Mouse (Mus musculus) embryonic facial prominence, embryonic 10.5 days (tissue): Measurements from ENCODE around the gene Selenon. TPM values are rescaled to one million over a fixed set of nuclear protein-coding genes. Genes with fewer than 3 reads are reported as not detected.

Experiments used
- DNase-seq: peaks from one replicate; pipeline ENCODE4 v3.0.0-alpha.2; 2017; ENCODE audit warnings: low spot score
- H3K27ac ChIP-seq: fragments of 300-500 bp; sonication (generic); replicated peaks from 2 replicates; pipeline ENCODE4 v1.5.1; 2016; ENCODE audit warnings: mild to moderate bottlenecking
- H3K27me3 ChIP-seq: fragments of 300-500 bp; sonication (generic); replicated peaks from 2 replicates; pipeline ENCODE4 v1.6.1; 2016; ENCODE audit warnings: low read depth, mild to moderate bottlenecking; ENCODE audit not compliant: poor library complexity, severe bottlenecking
- H3K36me3 ChIP-seq: fragments of 300-500 bp; sonication (generic); replicated peaks from 2 replicates; pipeline ENCODE4 v1.6.1; 2016; ENCODE audit warnings: mild to moderate bottlenecking, moderate library complexity
- H3K4me1 ChIP-seq: fragments of 300-500 bp; sonication (generic); 2 replicates; pipeline ENCODE4 v1.6.1; 2016
- H3K4me3 ChIP-seq: fragments of 300-500 bp; sonication (generic); 2 replicates; pipeline ENCODE4 v1.5.1; 2016; ENCODE audit warnings: mild to moderate bottlenecking, moderate library complexity
- H3K9me3 ChIP-seq: fragments of 300-500 bp; sonication (generic); 2 replicates; pipeline ENCODE4 v1.6.1; 2016; ENCODE audit warnings: mild to moderate bottlenecking
- WGBS: fragments of 180-500 bp; shearing (Covaris S2); methylation state at CpG from one replicate; pipeline ENCODE4 v1.1.7; 2016; 5-methylcytosine and 5-hydroxymethylcytosine counted together
- polyA plus RNA-seq: library from polyadenylated mRNA; unstranded; fragments of >200 nt; fragmentation: Nextera tagmentation; extraction: Ambion mirVana; gene quantifications from 2 replicates; pipeline ENCODE4 v1.2.1, GENCODE M21; 2016

The Selenon gene
- 9.5 and 9.7 TPM in 2 replicates for polyA plus RNA-seq

DNA sequence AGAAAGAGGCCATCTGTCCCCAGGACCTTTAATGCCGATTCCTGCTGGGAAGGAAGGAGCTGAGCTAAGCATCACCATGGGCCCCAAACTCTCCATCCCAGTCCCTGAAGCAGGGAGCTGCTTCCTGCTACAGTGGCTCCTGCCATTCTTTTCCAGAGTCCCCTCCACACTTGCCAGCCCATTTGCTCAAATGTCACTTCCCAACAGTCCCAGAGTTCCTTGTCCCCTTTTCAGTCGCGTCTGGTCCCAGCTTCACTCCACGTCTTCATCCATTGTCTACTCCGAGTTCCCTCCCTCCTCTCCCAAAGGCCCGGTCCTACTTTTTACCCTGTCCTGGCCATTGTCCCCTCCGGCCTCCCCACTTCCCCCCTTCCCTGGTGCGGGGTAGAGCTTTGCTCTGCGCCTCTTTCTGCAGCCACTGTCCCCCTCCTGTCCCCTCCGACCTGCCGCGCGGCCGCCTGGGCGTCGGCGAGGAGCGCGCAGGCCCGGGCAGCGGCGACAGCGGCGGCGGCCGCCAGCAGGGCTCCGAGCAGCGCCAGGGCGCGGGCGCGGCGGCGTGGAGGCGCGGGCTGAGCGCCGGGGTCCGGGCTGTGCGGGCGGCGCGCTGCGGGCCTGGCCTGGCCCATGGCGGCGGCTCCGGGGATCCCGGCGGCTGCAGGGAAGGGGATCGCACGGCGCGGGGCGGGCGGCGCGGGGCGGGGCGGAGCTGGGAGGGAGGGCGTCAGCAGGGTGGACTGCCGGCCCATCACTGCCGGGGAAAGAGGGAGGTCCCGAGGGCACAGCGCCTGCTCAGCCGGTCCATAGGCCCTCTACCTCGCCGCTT is at the start of gene Selenon:
Gene Selenon (minus strand): TSS at position 673 of the 823 bp plus-strand sequence.
- H3K36me3 ChIP-seq = peaks cover 44% of the 10 kb centered on the region
- DNase-seq = peak; percentile 87
- H3K27ac ChIP-seq = peak within 1 kb of the TSS; percentile 93
- no peaks in the 10 kb centered on the region for H3K27me3 ChIP-seq
- peaks cover 9% of the 10 kb centered on the region for H3K9me3 ChIP-seq
- H3K4me1 ChIP-seq = peaks cover 32% of the 10 kb centered on the region
- H3K4me3 ChIP-seq = peak within 1 kb of the TSS; percentile 78
- WGBS = under 1% methylated on average over 67 of the region's 67 CpGs

DNA sequence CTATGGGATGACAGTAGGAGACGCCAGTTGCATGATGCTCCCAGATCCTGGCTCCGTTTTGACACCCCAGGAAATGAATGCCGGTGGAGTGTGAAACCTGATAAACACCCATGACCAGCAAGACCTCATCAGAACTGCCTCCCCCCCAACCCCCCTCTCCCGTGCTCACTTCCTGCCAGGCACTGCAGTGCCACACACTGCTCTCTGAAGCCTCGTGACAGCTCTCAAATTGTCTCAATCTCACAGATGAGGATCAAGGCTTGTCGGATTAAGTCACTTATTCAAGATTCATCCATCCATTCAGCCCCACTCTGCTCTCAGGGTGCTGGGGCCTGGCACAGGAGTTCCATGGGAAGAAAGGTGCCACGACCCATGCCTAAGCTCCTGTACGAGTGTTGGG is 49.4 kb upstream of the Selenon start:
- H3K27me3 ChIP-seq = peaks cover 12% of the 10 kb centered on the region; the same call in 1 of the 2 replicates
- 39% methylated on average over 8 of the region's 8 CpGs for WGBS
- H3K4me3 ChIP-seq = no peak overlapping the region
- no peaks in the 10 kb centered on the region for H3K36me3 ChIP-seq
- no peak overlapping the region; the same call in 1 of the 2 replicates for H3K27ac ChIP-seq
- no peaks in the 10 kb centered on the region for H3K9me3 ChIP-seq
- DNase-seq = no peak
- H3K4me1 ChIP-seq = peaks cover 65% of the 10 kb centered on the region

GRCm38 (mm10) chr4:134600777-134601176 is 48.8 kb upstream of the Selenon start:
- 81% methylated on average over 7 of the region's 7 CpGs for WGBS
- Histone ChIP-seq H3K27me3 (peaks cover 9% of the 10 kb centered on the region; the same call in 1 of the 2 replicates), H3K9me3 (no peaks in the 10 kb centered on the region), H3K36me3 (no peaks in the 10 kb centered on the region), H3K27ac (no peak overlapping the region), H3K4me1 (peaks cover 65% of the 10 kb centered on the region), H3K4me3 (no peak overlapping the region)
- DNase-seq = no peak

DNA sequence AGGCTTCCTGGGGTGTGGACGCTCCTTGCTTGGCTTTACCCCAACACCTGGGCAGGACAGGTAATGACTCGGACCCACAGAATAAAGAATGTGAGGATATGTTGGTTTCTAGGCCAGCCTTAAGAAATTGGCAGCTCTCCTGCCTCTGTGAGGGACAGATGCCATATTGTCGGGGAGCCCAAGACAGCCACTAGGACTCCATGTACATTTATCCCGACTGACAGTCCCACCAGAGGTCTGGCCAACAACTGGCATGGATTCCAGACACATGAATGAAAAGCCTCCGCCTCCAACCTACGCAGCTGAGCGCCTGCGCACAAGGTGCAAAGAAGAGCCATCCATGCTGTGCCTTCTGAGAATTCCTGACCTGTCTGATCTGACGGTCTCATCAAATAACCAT is 48.1 kb upstream of the Selenon start:
- WGBS = 89% methylated on average over 9 of the region's 9 CpGs
- H3K9me3 ChIP-seq = no peaks in the 10 kb centered on the region
- no peak for DNase-seq
- peaks cover 65% of the 10 kb centered on the region for H3K4me1 ChIP-seq
- no peak overlapping the region for H3K4me3 ChIP-seq
- peaks cover 1% of the 10 kb centered on the region; the same call in 1 of the 2 replicates for H3K27me3 ChIP-seq
- H3K27ac ChIP-seq = no peak overlapping the region
- H3K36me3 ChIP-seq = no peaks in the 10 kb centered on the region

DNA sequence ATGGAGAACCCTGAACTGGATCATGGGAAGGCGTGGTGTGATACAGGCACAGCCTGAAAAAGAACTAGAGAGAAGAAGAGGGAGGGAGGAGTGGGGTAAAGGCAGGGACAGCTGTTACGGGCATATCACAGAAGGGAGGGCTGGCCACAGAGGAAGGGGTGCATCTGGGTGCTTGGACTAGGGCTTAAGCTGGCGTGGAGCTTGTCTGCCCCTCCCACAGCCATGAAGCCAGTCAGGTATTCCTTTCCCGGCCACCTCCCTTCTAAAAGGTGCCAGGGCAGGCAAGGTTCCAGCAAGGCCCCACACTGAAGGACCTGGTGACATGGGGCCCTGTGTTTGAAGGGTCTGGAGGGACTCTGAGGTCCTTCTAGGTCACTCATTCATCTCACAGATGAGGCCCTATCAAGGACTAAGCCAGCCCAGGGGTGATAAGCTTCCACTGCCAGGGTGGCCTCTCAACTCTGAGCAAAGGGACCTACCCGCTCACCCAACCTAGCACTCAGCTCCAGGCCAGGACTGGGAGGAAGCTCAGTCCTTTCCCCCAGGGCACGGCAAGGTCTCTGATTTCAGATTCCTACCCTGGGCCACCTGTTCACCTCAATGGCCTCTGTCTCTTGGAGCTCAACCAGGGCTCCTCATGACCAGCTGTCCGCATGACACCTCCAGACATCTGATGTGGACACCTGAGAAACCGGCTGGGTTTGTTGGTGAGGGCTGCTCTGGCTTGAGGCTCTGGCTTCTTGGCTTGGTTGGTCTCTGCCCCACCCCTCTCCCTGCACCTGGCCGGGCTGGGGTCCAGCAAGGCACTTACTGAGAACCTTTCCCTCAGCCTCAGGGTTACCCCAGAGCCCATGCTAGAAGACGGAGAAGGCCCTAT is 45.1 kb upstream of the Selenon start:
- Histone ChIP-seq H3K27ac (peak overlapping the region; percentile 37; the same call in 1 of the 2 replicates), H3K9me3 (no peaks in the 10 kb centered on the region), H3K27me3 (no peaks in the 10 kb centered on the region), H3K36me3 (no peaks in the 10 kb centered on the region), H3K4me3 (no peak overlapping the region), H3K4me1 (peaks cover 39% of the 10 kb centered on the region)
- 81% methylated on average over 10 of the region's 10 CpGs for WGBS
- DNase-seq = no peak

GRCm38 (mm10) chr4:134594731-134595439 is 42.9 kb upstream of the Selenon start:
- 92% methylated on average over 10 of the region's 10 CpGs for WGBS
- Histone ChIP-seq H3K27ac (no peak overlapping the region), H3K4me3 (no peak overlapping the region), H3K4me1 (peaks cover 33% of the 10 kb centered on the region), H3K36me3 (no peaks in the 10 kb centered on the region), H3K9me3 (no peaks in the 10 kb centered on the region), H3K27me3 (no peaks in the 10 kb centered on the region)
- DNase-seq = no peak

GRCm38 (mm10) chr4:134592442-134592841 is 40.5 kb upstream of the Selenon start:
- no peak for DNase-seq
- H3K4me3 ChIP-seq = no peak overlapping the region
- H3K27ac ChIP-seq = 0 out of 2 replicates have a peak overlapping the region, but pooled peaks have one; percentile 19
- no peaks in the 10 kb centered on the region for H3K9me3 ChIP-seq
- 75% methylated on average over 4 of the region's 4 CpGs for WGBS
- no peaks in the 10 kb centered on the region for H3K27me3 ChIP-seq
- no peaks in the 10 kb centered on the region for H3K36me3 ChIP-seq
- H3K4me1 ChIP-seq = peaks cover 29% of the 10 kb centered on the region

DNA sequence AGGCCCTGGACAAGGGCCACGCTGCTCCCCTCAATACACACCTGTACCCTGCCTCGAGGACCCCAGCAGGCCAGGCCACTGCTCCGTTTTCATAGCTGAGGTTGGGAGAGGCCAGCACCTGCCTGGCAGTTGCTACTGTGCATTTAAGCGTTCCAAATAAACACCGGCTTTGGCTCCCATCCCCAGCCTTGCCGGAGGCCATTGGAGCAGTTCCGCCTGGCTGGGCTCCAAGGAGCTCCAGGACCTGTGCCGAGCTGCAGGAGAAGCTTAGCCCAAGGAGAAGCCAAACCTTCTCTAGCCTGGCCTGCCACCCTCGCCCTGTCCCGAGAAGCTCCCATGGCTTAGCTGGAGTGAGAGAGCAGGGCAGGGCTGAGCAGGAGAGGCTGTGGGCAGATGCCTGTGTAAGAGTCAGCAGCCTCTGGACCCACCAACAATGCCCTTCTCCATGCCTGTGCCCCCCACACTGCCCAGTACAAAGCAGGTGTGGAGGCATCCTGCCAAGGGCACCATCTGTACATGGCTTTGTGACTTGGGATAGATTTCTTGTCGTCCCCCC is 39.6 kb upstream of the Selenon start:
- Histone ChIP-seq H3K9me3 (no peaks in the 10 kb centered on the region), H3K4me3 (no peak overlapping the region), H3K27ac (0 out of 2 replicates have a peak overlapping the region, but pooled peaks have one; percentile 21), H3K4me1 (peaks cover 22% of the 10 kb centered on the region), H3K27me3 (no peaks in the 10 kb centered on the region), H3K36me3 (no peaks in the 10 kb centered on the region)
- WGBS = 56% methylated on average over 11 of the region's 11 CpGs
- no peak for DNase-seq

DNA sequence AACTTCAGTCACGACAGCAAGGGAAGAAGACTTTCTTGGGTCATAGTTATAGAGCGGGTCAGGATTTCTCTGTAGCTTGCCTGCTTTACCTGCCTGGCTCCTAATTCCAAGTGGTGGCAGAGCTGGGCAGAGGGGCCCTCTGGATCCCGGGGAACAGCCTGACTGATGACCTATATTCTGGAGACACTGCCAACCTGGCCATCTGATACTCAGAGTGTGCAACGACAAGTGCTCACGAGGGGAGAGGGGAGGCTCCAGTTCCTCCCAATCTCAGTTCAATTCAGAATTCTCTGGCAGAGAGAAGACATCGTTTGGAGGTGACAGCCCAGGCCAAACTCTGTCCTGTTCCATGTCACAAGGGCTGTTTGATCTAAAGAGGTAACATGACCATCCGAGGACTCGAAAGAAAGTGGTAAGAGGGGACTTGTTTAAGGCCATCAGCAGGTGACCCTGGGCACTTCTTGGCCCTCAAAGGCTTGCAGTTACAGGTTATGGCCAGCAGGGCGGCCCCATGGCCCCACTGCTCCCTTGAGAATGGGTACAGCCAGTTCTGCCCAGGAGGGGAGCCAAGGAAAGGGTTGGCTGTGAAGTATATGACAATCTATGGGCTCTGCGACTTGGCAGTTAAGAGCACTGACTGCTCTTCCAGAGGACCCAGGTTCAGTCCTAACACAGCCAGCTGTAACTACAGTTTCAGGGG is 38.4 kb upstream of the Selenon start:
- 83% methylated on average over 10 of the region's 10 CpGs for WGBS
- no peak overlapping the region for H3K27ac ChIP-seq

DNA sequence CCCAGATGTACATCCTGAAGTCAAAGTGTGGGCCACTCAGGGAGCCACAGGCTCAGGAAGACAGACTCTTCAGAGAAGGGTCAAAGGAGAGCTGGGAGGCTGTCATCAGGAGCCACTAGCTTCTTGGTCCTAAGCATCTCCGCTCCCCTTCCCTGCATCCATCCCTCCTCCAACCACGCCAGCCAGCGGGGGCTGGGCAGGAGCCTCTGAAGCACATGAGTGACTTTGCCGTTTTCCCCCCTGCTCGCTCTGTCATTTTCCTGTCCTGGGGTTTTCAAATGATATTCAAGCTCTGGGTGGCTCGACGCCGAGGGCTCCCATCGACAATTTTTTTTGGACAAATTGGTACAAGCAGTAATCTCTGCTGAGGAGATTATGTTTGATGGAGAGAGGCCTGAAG is 37.8 kb upstream of the Selenon start:
- WGBS = 73% methylated on average over 9 of the region's 9 CpGs

More for the DNA sequence above, 38.4 kb upstream of the Selenon start:
- H3K27me3 ChIP-seq = no peaks in the 10 kb centered on the region
- H3K4me1 ChIP-seq = peaks cover 21% of the 10 kb centered on the region
- DNase-seq = no peak
- no peak overlapping the region for H3K4me3 ChIP-seq
- no peaks in the 10 kb centered on the region for H3K9me3 ChIP-seq
- no peaks in the 10 kb centered on the region for H3K36me3 ChIP-seq

DNA sequence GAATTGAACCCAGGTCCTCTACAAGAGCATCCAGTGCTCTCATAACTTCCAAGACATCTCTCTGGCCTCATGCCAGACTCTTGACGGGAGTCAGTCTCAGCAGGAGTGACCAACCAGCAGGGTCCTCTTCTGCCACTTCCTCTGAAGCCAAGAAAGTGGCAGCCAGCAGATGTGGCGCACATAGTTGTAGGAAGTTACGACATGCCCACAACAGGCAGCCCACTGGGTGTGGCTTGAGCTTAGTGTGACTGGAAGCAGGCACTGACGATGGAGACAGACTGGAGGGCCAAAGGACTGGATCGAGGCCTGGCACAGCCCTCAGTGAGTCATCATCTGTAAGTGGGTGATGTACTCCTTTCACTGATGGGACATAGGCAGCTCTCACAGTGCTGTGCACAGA is 37.0 kb upstream of the Selenon start:
- DNase-seq = no peak
- no peaks in the 10 kb centered on the region for H3K27me3 ChIP-seq
- 94% methylated on average over 5 of the region's 5 CpGs for WGBS

More for the DNA sequence above, 37.8 kb upstream of the Selenon start:
- DNase-seq = no peak
- Histone ChIP-seq H3K36me3 (no peaks in the 10 kb centered on the region), H3K27me3 (no peaks in the 10 kb centered on the region), H3K9me3 (no peaks in the 10 kb centered on the region), H3K4me3 (no peak overlapping the region), H3K4me1 (peaks cover 21% of the 10 kb centered on the region), H3K27ac (no peak overlapping the region)

More for the DNA sequence above, 37.0 kb upstream of the Selenon start:
- peaks cover 21% of the 10 kb centered on the region for H3K4me1 ChIP-seq
- H3K36me3 ChIP-seq = no peaks in the 10 kb centered on the region
- no peaks in the 10 kb centered on the region for H3K9me3 ChIP-seq
- H3K27ac ChIP-seq = no peak overlapping the region
- no peak overlapping the region for H3K4me3 ChIP-seq
